Mouse (Mus musculus) liver, adult 2 months (tissue): ENCODE measurements around the gene Ext2.

Experiments
- CTCF ChIP-seq: fragments of 200-500 bp; IDR thresholded peaks from 2 replicates; pipeline ENCODE4 v1.5.1; 2011; ENCODE audit warnings: low read depth, low read length, control low read depth
- POLR2A ChIP-seq: fragments of 200-500 bp; IDR thresholded peaks from 2 replicates; pipeline ENCODE4 v1.6.1; 2011; ENCODE audit warnings: low read length, control low read depth; ENCODE audit not compliant: insufficient read depth; ENCODE audit errors: extremely low read depth

GRCm38 (mm10) chr2:93702936-93703926 lies 119.1 kb downstream of the Ext2 start:
- TF ChIP-seq POLR2A (no peak), CTCF (no peak)
